Mouse (Mus musculus) erythroblast, embryonic 14.5 days (primary cell): ENCODE data around the gene Olfr1425.

Experiments
- GATA1 ChIP-seq: IDR thresholded peaks from 2 replicates; pipeline ENCODE4 v1.6.1; 2012; ENCODE audit warnings: low read length, inconsistent platforms, mixed read lengths
- TAL1 ChIP-seq: IDR thresholded peaks from 3 replicates; pipeline ENCODE4 v1.6.1; 2012; ENCODE audit warnings: low read length, inconsistent platforms, mixed read lengths

DNA sequence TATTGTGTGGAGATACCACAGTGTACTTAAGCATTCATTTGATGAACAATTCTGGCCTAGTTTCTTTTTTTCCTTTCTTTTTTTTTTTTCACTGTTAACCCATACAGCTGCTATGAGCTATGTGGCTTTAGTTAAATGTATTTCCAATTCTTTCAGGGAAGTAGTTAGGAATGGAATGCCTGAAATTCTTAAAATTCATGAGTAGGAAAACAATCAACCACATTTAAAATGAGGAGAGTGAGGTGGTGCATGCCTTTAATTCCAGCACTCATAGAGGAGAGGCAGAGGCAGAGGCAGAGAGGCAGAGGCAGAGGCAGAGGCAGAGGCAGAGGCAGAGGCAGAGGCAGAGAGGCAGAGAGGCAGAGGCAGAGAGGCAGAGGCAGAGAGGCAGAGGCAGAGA is 39.8 kb downstream of the Olfr1425 start:
- no peak for TF ChIP-seq TAL1
- TF ChIP-seq GATA1 = no peak
